Mouse (Mus musculus) midbrain, embryonic 15.5 days (tissue): ENCODE measurements around the gene Bsn. TPM values are rescaled to one million over a fixed set of nuclear protein-coding genes. Genes with fewer than 3 reads are reported as not detected.

ENCODE experiments used
- ATAC-seq: fragments of 200-750 bp; cut with Nextera tagmentation; replicated peaks from 2 replicates; pipeline ENCODE4 v1.8.0; 2017; ENCODE audit warnings: moderate TSS enrichment
- H3K27ac ChIP-seq: fragments of 300-500 bp; sonication (generic); 2 replicates; pipeline ENCODE4 v1.5.1; 2015; ENCODE audit warnings: mild to moderate bottlenecking, inconsistent platforms
- H3K27me3 ChIP-seq: fragments of 300-500 bp; sonication (generic); replicated peaks from 2 replicates; pipeline ENCODE4 v1.6.1; 2015; ENCODE audit warnings: inconsistent platforms
- H3K36me3 ChIP-seq: fragments of 300-500 bp; sonication (generic); replicated peaks from 2 replicates; pipeline ENCODE4 v1.6.1; 2015; ENCODE audit warnings: inconsistent platforms
- H3K4me1 ChIP-seq: fragments of 300-500 bp; sonication (generic); 2 replicates; pipeline ENCODE4 v1.6.1; 2015; ENCODE audit warnings: inconsistent platforms
- H3K4me2 ChIP-seq: fragments of 300-500 bp; sonication (generic); 2 replicates; pipeline ENCODE4 v1.6.1; 2015; ENCODE audit warnings: inconsistent platforms, mild to moderate bottlenecking, moderate library complexity
- H3K4me3 ChIP-seq: fragments of 300-500 bp; sonication (generic); 2 replicates; pipeline ENCODE4 v1.5.1; 2015; ENCODE audit warnings: mild to moderate bottlenecking, inconsistent platforms
- H3K9ac ChIP-seq: fragments of 300-500 bp; sonication (generic); 2 replicates; pipeline ENCODE4 v1.6.1; 2015; ENCODE audit warnings: mild to moderate bottlenecking, inconsistent platforms
- H3K9me3 ChIP-seq: fragments of 300-500 bp; sonication (generic); 2 replicates; pipeline ENCODE4 v1.6.1; 2016; ENCODE audit warnings: inconsistent platforms
- WGBS: fragments of 180-500 bp; shearing (Covaris S2); methylation state at CpG from one replicate; pipeline ENCODE4 v1.1.7; 2015; ENCODE audit warnings: mixed read lengths; 5-methylcytosine and 5-hydroxymethylcytosine counted together
- polyA plus RNA-seq: library from polyadenylated mRNA; unstranded; fragments of >200 nt; fragmentation: Nextera tagmentation; extraction: Ambion mirVana; gene quantifications from 2 replicates; pipeline ENCODE4 v1.2.1, GENCODE M21; 2015

Bsn gene
- polyA plus RNA-seq, 1 experiment from 2014 or later, result 11.1 TPM

DNA sequence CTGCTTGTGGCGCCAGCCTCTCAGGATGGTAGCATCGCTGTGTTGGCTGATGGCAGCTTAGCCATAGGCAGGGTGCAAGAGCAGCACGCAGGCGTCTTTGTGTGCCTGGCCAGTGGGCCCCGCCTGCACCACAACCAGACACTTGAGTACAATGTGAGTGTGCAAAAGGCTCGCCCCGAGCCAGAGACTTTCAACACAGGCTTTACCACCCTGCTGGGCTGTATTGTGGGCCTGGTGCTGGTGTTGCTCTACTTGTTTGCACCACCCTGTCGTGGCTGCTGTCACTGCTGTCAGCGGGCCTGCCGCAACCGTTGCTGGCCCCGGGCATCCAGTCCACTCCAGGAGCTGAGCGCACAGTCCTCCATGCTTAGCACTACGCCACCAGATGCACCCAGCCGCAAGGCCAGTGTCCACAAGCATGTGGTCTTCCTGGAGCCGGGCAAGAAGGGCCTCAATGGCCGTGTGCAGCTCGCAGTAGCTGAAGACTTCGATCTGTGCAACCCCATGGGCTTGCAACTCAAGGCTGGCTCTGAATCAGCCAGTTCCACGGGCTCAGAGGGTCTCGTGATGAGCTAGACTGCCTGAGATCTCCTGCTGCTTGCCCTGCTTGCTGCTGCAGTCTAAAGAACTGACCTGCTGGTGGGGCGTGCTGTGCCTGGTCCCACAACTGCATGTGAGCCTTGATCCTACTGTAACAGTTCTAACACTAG, 135.7 kb downstream of the Bsn start:
- H3K27ac ChIP-seq, result no peak overlapping the region
- H3K9me3 ChIP-seq, result no peaks in the 10 kb centered on the region
- H3K9ac ChIP-seq, result no peak overlapping the region
- no peak overlapping the region for H3K4me2 ChIP-seq
- peaks cover 22% of the 10 kb centered on the region for H3K4me1 ChIP-seq
- 89% methylated on average over 22 of the region's 22 CpGs for whole genome bisulfite sequencing
- H3K36me3 ChIP-seq, result peaks cover 28% of the 10 kb centered on the region; the same call in 1 of the 2 replicates
- no peak overlapping the region for H3K4me3 ChIP-seq
- no peak for ATAC-seq
- H3K27me3 ChIP-seq, result no peaks in the 10 kb centered on the region

GRCm38 (mm10) chr9:108053665-108054225, 136.4 kb downstream of the Bsn start:
- peaks cover 24% of the 10 kb centered on the region; the same call in 1 of the 2 replicates for H3K36me3 ChIP-seq
- WGBS, result 90% methylated on average over 15 of the region's 15 CpGs
- H3K9me3 ChIP-seq, result no peaks in the 10 kb centered on the region
- peaks cover 24% of the 10 kb centered on the region for H3K4me1 ChIP-seq
- no peaks in the 10 kb centered on the region for H3K27me3 ChIP-seq
- H3K9ac ChIP-seq, result no peak overlapping the region
- H3K4me3 ChIP-seq, result no peak overlapping the region
- H3K4me2 ChIP-seq, result no peak overlapping the region
- no peak for ATAC-seq
- no peak overlapping the region for H3K27ac ChIP-seq

GRCm38 (mm10) chr9:108052885-108053664, 137.1 kb downstream of the Bsn start, which contains the start of gene Amigo3:
TSS of gene Amigo3 (plus strand) at chr9:108053159.
- WGBS, result 54% methylated on average over 20 of the region's 20 CpGs
- H3K4me2 ChIP-seq, result peak within 1 kb of the TSS; percentile 24
- peaks cover 17% of the 10 kb centered on the region; the same call in 1 of the 2 replicates for H3K36me3 ChIP-seq

GRCm38 (mm10) chr9:108052411-108052810, 137.8 kb downstream of the Bsn start:
- Histone ChIP-seq H3K4me1 (peaks cover 33% of the 10 kb centered on the region), H3K36me3 (peaks cover 15% of the 10 kb centered on the region; the same call in 1 of the 2 replicates), H3K9ac (no peak overlapping the region), H3K4me3 (no peak overlapping the region), H3K9me3 (no peaks in the 10 kb centered on the region), H3K4me2 (no peak overlapping the region), H3K27me3 (no peaks in the 10 kb centered on the region), H3K27ac (peak overlapping the region; percentile 42; the same call in 1 of the 2 replicates)
- ATAC-seq, result no peak
- WGBS, result 77% methylated on average over 7 of the region's 7 CpGs

More at GRCm38 (mm10) chr9:108052885-108053664, 137.1 kb downstream of the Bsn start, which contains the start of gene Amigo3:
- H3K4me1 ChIP-seq, result peaks cover 29% of the 10 kb centered on the region
- no peaks in the 10 kb centered on the region for H3K9me3 ChIP-seq
- peak within 1 kb of the TSS; percentile 42; the same call in 1 of the 2 replicates for H3K27ac ChIP-seq
- no peaks in the 10 kb centered on the region for H3K27me3 ChIP-seq
- peak; percentile 18 for ATAC-seq
- H3K9ac ChIP-seq, result no peak within 1 kb of the TSS
- H3K4me3 ChIP-seq, result no peak within 1 kb of the TSS

DNA sequence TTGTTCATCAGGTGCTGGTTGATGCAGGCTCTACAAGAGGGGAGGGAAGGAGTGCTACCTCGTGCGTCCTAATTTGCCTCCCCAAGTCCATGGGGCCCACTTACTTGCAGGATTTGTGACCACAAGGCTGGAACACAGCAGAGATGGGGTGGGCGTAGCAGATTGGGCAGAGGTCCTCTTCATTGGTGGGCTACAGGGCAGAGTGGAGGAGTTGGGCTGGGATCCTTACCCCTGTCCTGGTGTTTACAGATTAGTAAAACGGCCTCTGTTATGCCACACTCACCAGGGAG, 138.3 kb downstream of the Bsn start:
- peaks cover 17% of the 10 kb centered on the region; the same call in 1 of the 2 replicates for H3K36me3 ChIP-seq
- no peak overlapping the region for H3K9ac ChIP-seq
- H3K9me3 ChIP-seq, result no peaks in the 10 kb centered on the region
- H3K27ac ChIP-seq, result no peak overlapping the region
- no peak overlapping the region for H3K4me2 ChIP-seq
- H3K4me1 ChIP-seq, result peaks cover 33% of the 10 kb centered on the region
- no peak overlapping the region for H3K4me3 ChIP-seq
- ATAC-seq, result no peak
- WGBS, result 83% methylated on average over 4 of the region's 4 CpGs
- H3K27me3 ChIP-seq, result no peaks in the 10 kb centered on the region

DNA sequence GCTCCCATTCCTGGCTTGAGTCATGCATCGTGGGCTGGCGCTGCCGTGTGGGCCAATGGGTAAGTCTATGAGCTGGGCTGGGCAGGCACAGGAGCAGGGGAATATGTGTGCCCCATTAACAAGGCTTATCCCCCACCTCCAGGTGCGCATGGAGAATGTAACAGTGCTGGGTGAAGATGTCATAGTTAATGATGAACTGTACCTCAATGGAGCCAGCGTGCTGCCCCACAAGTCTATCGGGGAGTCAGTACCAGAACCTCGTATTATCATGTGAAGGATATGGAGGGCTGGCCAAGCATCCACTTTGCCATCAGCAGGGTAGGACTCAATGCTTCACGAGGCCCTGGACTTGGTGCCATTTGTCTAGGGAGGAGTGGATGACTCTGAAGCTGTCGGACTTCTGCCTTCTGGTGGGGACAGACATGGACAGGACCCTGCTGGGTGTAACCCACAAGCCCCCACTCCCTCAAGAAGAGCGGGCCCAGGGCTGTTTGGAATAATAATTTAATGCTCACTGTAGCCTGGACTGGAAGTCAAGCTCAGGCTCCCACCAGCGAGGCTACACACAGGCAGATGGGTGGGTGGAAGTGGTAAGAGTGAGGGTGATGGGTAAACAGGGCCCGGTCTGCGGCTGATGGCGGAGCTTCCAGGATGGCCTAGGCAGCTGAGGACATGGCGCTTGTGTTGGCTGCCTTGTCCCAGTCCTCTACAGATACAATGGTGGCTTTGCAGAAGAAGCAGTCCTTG, 138.8 kb downstream of the Bsn start:
- ATAC-seq, result no peak
- peaks cover 18% of the 10 kb centered on the region for H3K36me3 ChIP-seq
- H3K9ac ChIP-seq, result no peak overlapping the region
- no peaks in the 10 kb centered on the region for H3K9me3 ChIP-seq
- H3K4me3 ChIP-seq, result no peak overlapping the region
- no peak overlapping the region for H3K27ac ChIP-seq
- no peaks in the 10 kb centered on the region for H3K27me3 ChIP-seq
- H3K4me2 ChIP-seq, result no peak overlapping the region
- WGBS, result 93% methylated on average over 15 of the region's 15 CpGs
- peaks cover 33% of the 10 kb centered on the region for H3K4me1 ChIP-seq

DNA sequence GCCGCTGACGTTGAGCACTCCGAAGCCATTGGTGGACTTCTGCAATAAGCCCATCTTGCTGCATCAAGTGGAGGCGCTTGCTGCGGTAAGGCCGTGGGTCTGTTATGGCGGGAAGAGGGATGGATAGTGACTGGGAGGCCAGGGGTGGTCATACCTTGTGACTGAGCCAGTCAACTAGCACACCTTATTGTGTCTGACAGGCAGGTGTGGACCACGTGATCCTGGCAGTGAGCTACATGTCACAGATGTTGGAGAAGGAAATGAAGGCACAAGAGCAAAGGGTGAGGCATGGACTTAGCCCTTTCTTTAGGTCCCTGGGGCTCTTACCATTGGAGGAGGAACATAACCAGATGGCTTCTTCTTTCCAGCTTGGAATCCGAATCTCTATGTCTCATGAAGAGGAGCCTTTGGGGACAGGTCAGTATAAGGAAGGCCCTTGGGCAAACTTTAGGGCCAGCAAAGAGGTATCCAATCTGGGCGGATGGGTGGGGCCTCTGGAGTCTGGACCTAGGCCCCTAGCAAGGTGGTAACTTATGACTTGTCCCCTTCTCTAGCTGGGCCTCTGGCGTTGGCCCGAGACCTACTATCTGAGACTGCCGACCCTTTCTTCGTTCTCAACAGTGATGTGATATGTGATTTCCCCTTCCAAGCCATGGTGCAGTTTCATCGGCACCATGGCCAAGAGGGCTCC, 140.5 kb downstream of the Bsn start:
- H3K27ac ChIP-seq, result peak overlapping the region; percentile 56
- no peaks in the 10 kb centered on the region for H3K9me3 ChIP-seq
- no peaks in the 10 kb centered on the region for H3K27me3 ChIP-seq
- peak; percentile 31 for ATAC-seq
- H3K36me3 ChIP-seq, result peaks cover 24% of the 10 kb centered on the region
- H3K4me1 ChIP-seq, result peaks cover 33% of the 10 kb centered on the region
- H3K9ac ChIP-seq, result peak overlapping the region; percentile 54
- 44% methylated on average over 15 of the region's 15 CpGs for WGBS
- peak overlapping the region; percentile 95 for H3K4me2 ChIP-seq
- peak overlapping the region; percentile 54 for H3K4me3 ChIP-seq

GRCm38 (mm10) chr9:108049016-108049455, 141.1 kb downstream of the Bsn start, which contains the start of gene Gmppb:
TSS of gene Gmppb (plus strand) at chr9:108049242.
- peak within 1 kb of the TSS; percentile 56 for H3K27ac ChIP-seq
- peak within 1 kb of the TSS; percentile 95 for H3K4me2 ChIP-seq
- ATAC-seq, result peak; percentile 94
- H3K4me1 ChIP-seq, result peaks cover 33% of the 10 kb centered on the region
- H3K9ac ChIP-seq, result peak within 1 kb of the TSS; percentile 54
- H3K9me3 ChIP-seq, result no peaks in the 10 kb centered on the region
- no peaks in the 10 kb centered on the region for H3K27me3 ChIP-seq
- peak within 1 kb of the TSS; percentile 54 for H3K4me3 ChIP-seq
- under 1% methylated on average over 37 of the region's 39 CpGs for whole genome bisulfite sequencing
- peaks cover 27% of the 10 kb centered on the region for H3K36me3 ChIP-seq

GRCm38 (mm10) chr9:108048566-108048955, 141.6 kb downstream of the Bsn start:
- Histone ChIP-seq H3K9ac (peak overlapping the region; percentile 38), H3K4me1 (peaks cover 33% of the 10 kb centered on the region), H3K36me3 (peaks cover 24% of the 10 kb centered on the region), H3K9me3 (no peaks in the 10 kb centered on the region), H3K27me3 (no peaks in the 10 kb centered on the region), H3K4me2 (peak overlapping the region; percentile 95), H3K4me3 (peak overlapping the region; percentile 54), H3K27ac (peak overlapping the region; percentile 56)
- peak; percentile 58 for ATAC-seq
- under 1% methylated on average over 19 of the region's 19 CpGs for WGBS

DNA sequence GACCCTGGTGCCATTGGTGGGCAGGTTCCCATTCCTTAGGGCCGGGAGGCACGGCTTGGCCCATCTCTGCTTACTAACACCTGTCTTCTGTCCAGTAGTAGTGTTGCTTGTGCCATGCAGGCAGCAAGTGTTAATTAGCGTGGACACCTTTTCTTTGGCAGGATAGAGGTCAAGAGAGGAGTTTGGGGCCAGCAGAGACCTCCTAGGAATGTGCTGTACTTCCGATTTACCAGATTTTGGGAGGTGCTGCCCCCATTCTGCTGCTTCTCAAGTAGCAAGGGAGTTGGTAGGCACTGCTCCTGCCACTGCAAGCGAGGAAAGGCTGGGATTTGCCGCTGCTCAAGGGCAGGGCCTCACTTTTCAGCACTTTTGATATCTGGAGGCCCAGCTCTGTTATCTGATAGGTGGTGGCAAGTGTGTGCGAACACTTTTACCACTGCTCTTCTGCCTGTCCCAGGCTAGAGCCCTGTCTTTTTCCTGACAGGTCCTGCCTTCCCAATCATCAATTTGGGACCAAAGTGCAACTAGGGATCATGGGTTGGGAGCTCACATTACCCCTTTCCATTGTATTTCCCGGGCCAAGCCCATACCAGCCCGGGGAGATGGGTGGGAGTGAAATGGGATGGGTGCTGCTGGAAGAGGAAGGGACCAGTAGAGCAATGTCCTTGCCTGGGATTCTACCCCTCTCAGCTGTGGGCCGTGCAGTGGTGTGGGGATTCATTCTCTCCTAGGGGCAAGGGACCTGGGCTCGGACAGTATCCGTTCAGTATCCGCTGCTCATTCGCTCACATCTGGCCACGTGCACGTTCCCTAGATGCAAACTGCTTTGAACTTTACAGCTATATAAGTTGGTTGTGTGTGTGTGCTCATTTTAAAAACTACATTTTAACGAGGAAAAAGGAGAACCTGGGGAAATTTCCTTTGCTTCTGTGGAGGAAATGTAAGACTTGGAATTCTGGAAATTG, 142.3 kb downstream of the Bsn start:
- Histone ChIP-seq H3K36me3 (peaks cover 27% of the 10 kb centered on the region), H3K4me1 (peaks cover 29% of the 10 kb centered on the region), H3K4me2 (peak overlapping the region; percentile 95), H3K27me3 (no peaks in the 10 kb centered on the region), H3K4me3 (peak overlapping the region; percentile 54), H3K9me3 (no peaks in the 10 kb centered on the region), H3K27ac (peak overlapping the region; percentile 56), H3K9ac (peak overlapping the region; percentile 38)
- no peak for ATAC-seq
- WGBS, result 56% methylated on average over 17 of the region's 17 CpGs
